In genomic region chr19:54044507-54045371, GRCm38 (mm10) we compare ENCODE assay signal across 8 mouse cellular contexts. TPM values are rescaled to one million over a fixed set of nuclear protein-coding genes. Genes with fewer than 3 reads are reported as not detected.
DNase-seq lines count a peak whose midpoint lies in the region; ATAC-seq and TF ChIP-seq lines count a peak whose summit lies in the region.

No protein-coding gene starts in this region.

- H3K27me3 ChIP-seq in embryonic facial prominence, embryonic 14.5 days (replicated peaks; ENCODE audit: control insufficient read depth, insufficient read depth, low read length) = peaks cover 54% of the 10 kb centered on the region
- H3K27me3 ChIP-seq in heart, embryonic 13.5 days (replicated peaks) = peaks cover 70% of the 10 kb centered on the region
- H3K27me3 ChIP-seq in kidney, postnatal 0 days (ENCODE audit: insufficient read depth, low read length) = peaks cover 36% of the 10 kb centered on the region
- peaks cover 21% of the 10 kb centered on the region; the same call in 1 of the 2 replicates for H3K27me3 ChIP-seq in liver, adult 2 months (ENCODE audit: control insufficient read depth, insufficient read depth, low read length)
- H3K27me3 ChIP-seq in thymus, adult 2 months (ENCODE audit: control insufficient read depth, insufficient read depth, low read length) = peaks cover 31% of the 10 kb centered on the region; the same call in 1 of the 2 replicates

- H3K4me1 ChIP-seq in embryonic facial prominence, embryonic 14.5 days (ENCODE audit: control insufficient read depth, insufficient read depth, low read length) = peaks cover 27% of the 10 kb centered on the region
- peaks cover 42% of the 10 kb centered on the region for H3K4me1 ChIP-seq in heart, embryonic 13.5 days
- peaks cover 17% of the 10 kb centered on the region for H3K4me1 ChIP-seq in kidney, postnatal 0 days (replicated peaks; ENCODE audit: insufficient read depth, low read length)
- peaks cover 9% of the 10 kb centered on the region for H3K4me1 ChIP-seq in liver, adult 2 months (ENCODE audit: control insufficient read depth, insufficient read depth, low read length)
- H3K4me1 ChIP-seq in thymus, adult 2 months (replicated peaks; ENCODE audit: control insufficient read depth, insufficient read depth, low read length) = peaks cover 25% of the 10 kb centered on the region

- peak overlapping the region; percentile 60 for H3K9ac ChIP-seq in embryonic facial prominence, embryonic 14.5 days (ENCODE audit: low read depth, low read length)
- H3K9ac ChIP-seq in heart, embryonic 13.5 days = peak overlapping the region; percentile 72
- peak overlapping the region; percentile 59 for H3K9ac ChIP-seq in kidney, postnatal 0 days (ENCODE audit: low read depth, low read length)
- H3K9ac ChIP-seq in liver, adult 2 months (ENCODE audit: low read depth, low read length) = 0 out of 2 replicates have a peak overlapping the region, but pooled peaks have one; percentile 13

- peak; percentile 22 for DNase-seq in CD4-positive helper T cell, adult 2 months (ENCODE audit: low read depth, low spot score)
- DNase-seq in adrenal gland, postnatal 14 days = peak; percentile 64
- peak; percentile 88 for DNase-seq in embryonic facial prominence, embryonic 14.5 days (ENCODE audit: low spot score)
- DNase-seq in kidney, postnatal 0 days (ENCODE audit: low spot score) = peak; percentile 81
- peak; percentile 19 for DNase-seq in liver, adult 2 months (ENCODE audit: extremely low read depth, low read depth, low spot score)
- DNase-seq in neural tube, embryonic 10.5 days (ENCODE audit: extremely low spot score, low spot score) = peak; percentile 87
- peak; percentile 52 for DNase-seq in thymus, adult 2 months

- peak overlapping the region; percentile 99 for H3K4me2 ChIP-seq in embryonic facial prominence, embryonic 14.5 days (ENCODE audit: low read depth, low read length)
- peak overlapping the region; percentile 90 for H3K4me2 ChIP-seq in heart, embryonic 13.5 days
- H3K4me2 ChIP-seq in kidney, postnatal 0 days (ENCODE audit: low read length) = peak overlapping the region; percentile 99

- no peak overlapping the region for H3K27ac ChIP-seq in embryonic facial prominence, embryonic 14.5 days (replicated peaks; ENCODE audit: low read depth, low read length)
- H3K27ac ChIP-seq in heart, embryonic 13.5 days (replicated peaks) = no peak overlapping the region
- H3K27ac ChIP-seq in kidney, postnatal 0 days = 0 out of 2 replicates have a peak overlapping the region, but pooled peaks have one; percentile 19
- no peak overlapping the region for H3K27ac ChIP-seq in liver, adult 2 months (replicated peaks; ENCODE audit: insufficient read depth, low read depth, low read length)
- no peak overlapping the region for H3K27ac ChIP-seq in thymus, adult 2 months (ENCODE audit: control insufficient read depth, insufficient read depth, low read length)

- TF ChIP-seq POLR2A in liver, adult 2 months (IDR thresholded peaks at IDR 0.05; ENCODE audit: extremely low read depth, insufficient read depth, low read length) = no peak
- TF ChIP-seq POLR2A in thymus, adult 2 months (IDR thresholded peaks at IDR 0.05; ENCODE audit: control insufficient read depth, extremely low read depth, insufficient read depth, low read length, poor library complexity) = no peak

- H3K9me3 ChIP-seq in embryonic facial prominence, embryonic 14.5 days (ENCODE audit: control insufficient read depth, low read length) = no peaks in the 10 kb centered on the region
- H3K9me3 ChIP-seq in heart, embryonic 13.5 days = no peaks in the 10 kb centered on the region
- no peaks in the 10 kb centered on the region for H3K9me3 ChIP-seq in kidney, postnatal 0 days (replicated peaks; ENCODE audit: low read length)

- WGBS in embryonic facial prominence, embryonic 14.5 days = 1% methylated on average over 36 of the region's 59 CpGs
- under 1% methylated on average over 59 of the region's 59 CpGs for WGBS in heart, embryonic 13.5 days
- WGBS in kidney, postnatal 0 days = under 1% methylated on average over 59 of the region's 59 CpGs
- WGBS in liver, adult 2 months = 1% methylated on average over 59 of the region's 59 CpGs
- WGBS in thymus, adult 2 months = 3% methylated on average over 59 of the region's 59 CpGs

- no peaks in the 10 kb centered on the region for H3K36me3 ChIP-seq in embryonic facial prominence, embryonic 14.5 days (ENCODE audit: control insufficient read depth, insufficient read depth, low read length)
- H3K36me3 ChIP-seq in heart, embryonic 13.5 days = no peaks in the 10 kb centered on the region
- H3K36me3 ChIP-seq in kidney, postnatal 0 days (ENCODE audit: insufficient read depth, low read length) = no peaks in the 10 kb centered on the region
- no peaks in the 10 kb centered on the region for H3K36me3 ChIP-seq in liver, adult 2 months (ENCODE audit: control insufficient read depth, insufficient read depth, low read length)
- no peaks in the 10 kb centered on the region for H3K36me3 ChIP-seq in thymus, adult 2 months (ENCODE audit: control insufficient read depth, insufficient read depth, low read length)

- TF ChIP-seq CTCF in kidney, postnatal 0 days (IDR thresholded peaks at IDR 0.05; ENCODE audit: low read depth) = peak; percentile 76
- peak; percentile 89 for TF ChIP-seq CTCF in liver, adult 2 months (IDR thresholded peaks at IDR 0.05; ENCODE audit: low read depth, low read length)
- TF ChIP-seq CTCF in thymus, adult 2 months (IDR thresholded peaks at IDR 0.05; ENCODE audit: borderline replicate concordance, control insufficient read depth, extremely low read depth, insufficient read depth, low read length, poor library complexity) = peak; percentile 47; the same call in 1 of the 2 replicates

- peak overlapping the region; percentile 54 for H3K4me3 ChIP-seq in embryonic facial prominence, embryonic 14.5 days (ENCODE audit: low read depth, low read length)
- H3K4me3 ChIP-seq in heart, embryonic 13.5 days = peak overlapping the region; percentile 58
- H3K4me3 ChIP-seq in kidney, postnatal 0 days (replicated peaks; ENCODE audit: low read depth, low read length) = peak overlapping the region; percentile 49
- H3K4me3 ChIP-seq in liver, adult 2 months (ENCODE audit: insufficient read depth, low read depth, low read length) = peak overlapping the region; percentile 48; the same call in 1 of the 2 replicates
- no peak overlapping the region for H3K4me3 ChIP-seq in thymus, adult 2 months (ENCODE audit: control insufficient read depth, insufficient read depth, low read length)

- ATAC-seq in embryonic facial prominence, embryonic 14.5 days (ENCODE audit: low read depth) = peak; percentile 86
- no peak for ATAC-seq in heart, embryonic 13.5 days (ENCODE audit: extremely low read depth, insufficient number of reproducible peaks, low FRiP score, low TSS enrichment)
- ATAC-seq in kidney, postnatal 0 days (replicated peaks; ENCODE audit: low FRiP score, low read depth) = peak; percentile 69

- H3K79me2 ChIP-seq in liver, adult 2 months (ENCODE audit: control insufficient read depth, insufficient read depth, low read length) = no peaks in the 10 kb centered on the region

RNA-seq across cellular contexts. Expression of gene Adra2a, which starts 0.8 kb away (rescaled TPM):
- total RNA-seq in adrenal gland, postnatal 14 days (2021) = 0.67 and 2.2 TPM in 2 replicates
- polyA plus RNA-seq in embryonic facial prominence, embryonic 14.5 days (2014; fragmentation: Nextera tagmentation; extraction: Ambion mirVana) = 2.1 and 2.3 TPM in 2 replicates
- not detected in 2 replicates for polyA plus RNA-seq in heart, embryonic 13.5 days (2015; fragmentation: Nextera tagmentation; extraction: Ambion mirVana)
- 0.87 and 1.0 TPM in 2 replicates for polyA plus RNA-seq in kidney, postnatal 0 days (2015; fragmentation: Nextera tagmentation; extraction: Ambion mirVana)
- not detected in 2 replicates for total RNA-seq in liver, adult 2 months (2014; rRNA removed)
- polyA plus RNA-seq in liver, adult 2 months (2012; rRNA removed) = 0.07 TPM in 1 of 2 replicates, not detected in the other
- 2.6 and 3.0 TPM in 2 replicates for polyA plus RNA-seq in thymus, adult 2 months (2012; rRNA removed)

Comparison
In these comparisons a context has a peak if more than half of its experiments do, and no peak if none do; other contexts are left out.
1. DNase-seq: peak in every context shown above with its lines; median percentile 88 in embryonic facial prominence, embryonic 14.5 days; 87 in neural tube, embryonic 10.5 days; 81 in kidney, postnatal 0 days; 64 in adrenal gland, postnatal 14 days; 52 in thymus, adult 2 months; 22 in CD4-positive helper T cell, adult 2 months; 19 in liver, adult 2 months.
2. H3K9ac ChIP-seq: peak in every context shown above with its lines; median percentile 72 in heart, embryonic 13.5 days; 60 in embryonic facial prominence, embryonic 14.5 days; 59 in kidney, postnatal 0 days; 13 in liver, adult 2 months.